Mouse (Mus musculus): Measurements from ENCODE around the gene Dop1a. TPM values are rescaled to one million over a fixed set of nuclear protein-coding genes. Genes with fewer than 3 reads are reported as not detected.

The Dop1a gene
- polyA plus RNA-seq, 1 experiment from 2014 or later: 6.7 TPM

DNA sequence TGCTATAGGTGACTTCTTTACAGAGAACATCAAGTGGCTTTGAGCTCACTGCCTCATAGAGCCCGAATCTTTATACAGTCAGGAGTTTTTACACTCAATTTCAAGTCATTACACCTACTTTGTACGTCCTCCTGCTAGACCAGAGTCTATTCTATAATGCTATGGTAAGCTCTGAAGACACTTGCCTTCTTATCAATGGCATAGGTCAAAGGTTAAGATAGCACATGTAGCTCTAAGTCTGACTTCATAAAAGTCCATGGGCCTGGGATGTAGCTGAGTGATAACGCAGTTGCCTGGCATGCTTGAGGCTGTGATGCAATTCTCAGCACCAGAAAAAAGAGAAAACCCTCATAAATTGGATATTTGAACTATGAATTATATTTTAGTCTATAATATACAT lies 47.4 kb downstream of the Dop1a start:
- no peaks in the 10 kb centered on the region for H3K9me3 ChIP-seq (replicated peaks)
- WGBS: 86% methylated on average over 3 of the region's 3 CpGs
- no peak overlapping the region for H3K4me3 ChIP-seq
- H3K27me3 ChIP-seq (ENCODE audit: low read depth, poor library complexity, severe bottlenecking): no peaks in the 10 kb centered on the region
- DNase-seq (ENCODE audit: low spot score): no peak
- H3K4me1 ChIP-seq: no peaks in the 10 kb centered on the region
- peaks cover 15% of the 10 kb centered on the region for H3K36me3 ChIP-seq
- no peak overlapping the region for H3K27ac ChIP-seq (replicated peaks)

DNA sequence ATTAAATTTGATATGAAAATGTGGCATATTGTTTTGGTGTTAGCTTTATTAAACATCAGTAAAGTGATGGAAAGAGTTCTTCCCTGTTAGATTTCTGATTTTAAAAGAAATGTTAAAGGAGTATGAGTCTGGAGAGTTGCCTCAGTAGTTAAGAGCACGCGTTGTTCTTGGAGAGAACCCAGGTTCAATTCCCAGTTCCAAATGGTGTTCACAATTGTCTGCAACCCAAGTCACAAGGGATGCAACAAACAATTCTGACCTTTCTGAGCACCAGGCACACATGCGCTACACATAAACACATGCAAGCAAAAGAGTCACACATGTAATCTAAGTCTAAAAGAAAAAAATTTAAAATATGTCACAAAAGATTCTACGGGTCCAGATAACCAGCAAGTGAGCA lies 47.8 kb downstream of the Dop1a start:
- WGBS: 95% methylated on average over 4 of the region's 4 CpGs
- DNase-seq (ENCODE audit: low spot score): no peak
- no peaks in the 10 kb centered on the region for H3K27me3 ChIP-seq (ENCODE audit: low read depth, poor library complexity, severe bottlenecking)
- H3K4me3 ChIP-seq: no peak overlapping the region
- no peaks in the 10 kb centered on the region for H3K4me1 ChIP-seq
- no peaks in the 10 kb centered on the region for H3K9me3 ChIP-seq (replicated peaks)
- peaks cover 15% of the 10 kb centered on the region for H3K36me3 ChIP-seq
- H3K27ac ChIP-seq (replicated peaks): no peak overlapping the region

DNA sequence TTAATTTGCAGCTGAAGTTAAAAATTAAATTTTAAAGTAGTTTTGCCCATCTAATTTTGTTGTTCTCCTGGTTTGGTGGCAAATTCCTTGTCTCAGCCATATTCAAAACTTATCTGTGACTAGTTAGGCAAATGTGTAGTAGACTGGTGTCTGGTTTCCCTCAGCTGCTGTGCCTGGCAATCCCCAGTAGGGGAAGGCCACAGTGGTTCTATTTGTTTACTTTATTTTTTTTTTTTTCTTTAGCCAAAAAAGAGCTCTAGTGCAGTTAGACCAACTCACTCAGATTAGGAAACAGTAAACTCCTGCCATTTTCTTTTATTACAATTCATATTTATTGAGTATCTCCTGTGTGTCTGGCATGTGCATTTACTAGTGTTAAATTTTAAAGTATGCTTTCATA lies 55.4 kb downstream of the Dop1a start:
- no peak overlapping the region for H3K27ac ChIP-seq (replicated peaks)
- H3K4me1 ChIP-seq: no peaks in the 10 kb centered on the region
- H3K4me3 ChIP-seq: no peak overlapping the region
- H3K36me3 ChIP-seq: peaks cover 14% of the 10 kb centered on the region; the same call in 1 of the 2 replicates
- DNase-seq (ENCODE audit: low spot score): no peak
- no peaks in the 10 kb centered on the region for H3K27me3 ChIP-seq (ENCODE audit: low read depth, poor library complexity, severe bottlenecking)
- H3K9me3 ChIP-seq (replicated peaks): no peaks in the 10 kb centered on the region

DNA sequence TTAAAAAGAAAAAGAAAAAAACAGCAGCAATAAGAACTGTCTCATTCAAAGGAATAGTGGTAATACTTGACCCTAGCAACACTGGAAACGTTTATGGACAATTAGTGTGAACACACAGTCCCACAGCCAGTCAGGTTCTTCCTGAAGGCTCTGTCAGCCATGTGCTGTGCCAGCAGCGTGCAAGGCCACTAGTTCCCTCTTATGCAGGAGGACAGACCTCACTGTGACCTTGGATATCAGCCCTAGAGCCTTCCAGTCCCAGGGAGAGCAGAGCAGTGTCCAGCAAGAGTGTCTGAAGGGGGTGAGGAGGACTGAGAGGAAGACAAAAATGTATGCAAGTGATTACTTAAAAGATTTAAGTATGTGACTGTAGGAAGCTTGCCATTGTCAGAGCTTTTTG lies 58.6 kb downstream of the Dop1a start:
- Histone ChIP-seq H3K36me3 (peaks cover 10% of the 10 kb centered on the region; the same call in 1 of the 2 replicates), H3K4me1 (no peaks in the 10 kb centered on the region), H3K27ac (replicated peaks) (no peak overlapping the region), H3K4me3 (no peak overlapping the region), H3K9me3 (replicated peaks) (no peaks in the 10 kb centered on the region), H3K27me3 (ENCODE audit: low read depth, poor library complexity, severe bottlenecking) (no peaks in the 10 kb centered on the region)
- DNase-seq (ENCODE audit: low spot score): no peak
- WGBS: 68% methylated on average over 2 of the region's 2 CpGs

DNA sequence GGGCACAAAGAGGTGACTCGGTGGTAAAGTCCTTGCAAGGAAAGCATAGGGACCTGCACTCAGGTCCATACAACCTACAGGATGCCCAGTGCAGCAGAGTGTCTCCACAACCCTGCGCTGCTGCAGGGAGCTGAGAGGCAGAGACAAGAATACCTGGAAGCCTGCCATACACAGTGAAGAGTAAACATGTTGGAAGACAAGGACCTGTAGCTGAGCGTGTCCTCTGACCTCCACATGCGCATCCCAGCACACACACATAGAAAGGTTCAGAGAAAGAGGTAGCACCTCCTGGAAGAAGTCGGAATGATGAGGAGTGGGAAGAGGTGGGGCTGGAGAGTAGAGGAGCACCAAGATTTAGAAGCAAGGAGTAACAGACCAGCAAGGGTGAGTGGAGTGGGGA lies 67.1 kb downstream of the Dop1a start:
- Histone ChIP-seq H3K4me1 (no peaks in the 10 kb centered on the region), H3K9me3 (replicated peaks) (no peaks in the 10 kb centered on the region), H3K27me3 (ENCODE audit: low read depth, poor library complexity, severe bottlenecking) (no peaks in the 10 kb centered on the region), H3K27ac (replicated peaks) (no peak overlapping the region), H3K4me3 (no peak overlapping the region), H3K36me3 (peaks cover 7% of the 10 kb centered on the region)
- no peak for DNase-seq (ENCODE audit: low spot score)
- 90% methylated on average over 5 of the region's 5 CpGs for WGBS

DNA sequence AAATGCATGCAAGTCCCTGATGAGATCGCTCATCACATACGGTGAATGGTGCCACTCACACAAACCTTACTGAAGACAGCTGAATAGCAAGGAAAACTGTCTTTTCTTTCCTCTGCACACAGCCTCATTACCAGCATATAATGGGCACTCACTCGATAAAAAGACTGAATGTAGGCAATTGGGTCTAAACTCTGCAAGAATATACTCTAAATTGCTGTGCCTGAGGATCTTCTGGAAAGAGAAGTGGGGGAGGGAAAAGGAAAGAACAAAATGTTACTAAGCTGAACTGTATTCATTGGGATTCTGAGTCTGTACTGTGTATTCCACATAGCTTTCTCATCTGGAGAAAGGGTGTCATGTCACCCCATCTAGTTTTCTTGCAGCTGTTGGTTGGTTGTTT lies 76.5 kb downstream of the Dop1a start:
- peaks cover 41% of the 10 kb centered on the region for H3K36me3 ChIP-seq
- no peaks in the 10 kb centered on the region for H3K27me3 ChIP-seq (ENCODE audit: low read depth, poor library complexity, severe bottlenecking)
- no peak overlapping the region for H3K27ac ChIP-seq (replicated peaks)
- H3K4me3 ChIP-seq: no peak overlapping the region
- H3K9me3 ChIP-seq (replicated peaks): no peaks in the 10 kb centered on the region
- no peaks in the 10 kb centered on the region for H3K4me1 ChIP-seq
- WGBS: 91% methylated on average over 3 of the region's 3 CpGs
- DNase-seq (ENCODE audit: low spot score): no peak

DNA sequence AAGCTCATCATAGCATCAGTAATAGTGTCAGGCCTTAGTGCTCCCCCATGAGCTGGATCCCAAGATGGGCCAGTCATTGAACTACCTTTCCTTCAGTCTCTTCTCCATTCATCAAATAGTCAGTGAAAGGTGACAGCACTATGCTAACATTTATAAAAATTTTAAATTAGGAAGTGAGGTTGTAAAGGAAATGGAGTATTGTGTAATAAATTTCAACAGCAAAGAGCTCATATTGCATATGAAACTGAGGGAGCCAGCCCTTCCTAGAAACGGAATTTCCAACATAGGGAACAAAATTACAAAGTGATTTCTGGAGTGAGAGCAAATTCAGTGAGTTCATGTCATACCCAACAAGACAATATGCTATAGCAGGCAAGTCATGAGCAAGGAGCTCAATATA lies 77.6 kb downstream of the Dop1a start:
- WGBS: 88% methylated on average over 1 of the region's 1 CpGs
- no peak overlapping the region for H3K27ac ChIP-seq (replicated peaks)

DNA sequence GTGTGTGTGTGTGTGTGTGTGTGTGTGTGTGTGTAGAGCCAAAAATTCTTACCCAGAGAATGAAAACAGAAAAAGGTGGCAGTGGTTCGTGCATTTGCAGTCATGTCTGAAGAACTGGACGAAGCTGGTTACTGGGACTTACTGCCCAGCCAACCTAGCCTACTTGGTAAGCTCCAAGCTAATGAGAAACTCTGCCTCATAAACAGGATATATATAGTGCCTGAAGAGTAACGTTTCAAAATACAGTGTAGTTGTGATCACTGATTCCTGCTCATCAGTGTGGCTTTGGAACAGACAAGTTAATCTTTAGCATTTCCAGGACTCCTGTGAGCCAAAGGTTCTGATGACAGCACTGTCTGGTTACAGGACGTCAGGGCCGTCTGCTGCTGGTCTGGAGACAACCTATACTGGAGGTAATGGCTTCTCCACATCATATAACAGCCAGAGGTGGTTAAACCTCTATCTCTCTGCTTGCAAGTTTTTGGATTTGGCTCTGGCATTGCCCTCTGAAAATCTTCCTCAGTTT lies 82.7 kb downstream of the Dop1a start:
- no peak overlapping the region for H3K4me3 ChIP-seq
- no peak overlapping the region for H3K27ac ChIP-seq (replicated peaks)
- DNase-seq (ENCODE audit: low spot score): no peak
- no peaks in the 10 kb centered on the region for H3K27me3 ChIP-seq (ENCODE audit: low read depth, poor library complexity, severe bottlenecking)
- WGBS: 96% methylated on average over 5 of the region's 5 CpGs
- no peaks in the 10 kb centered on the region for H3K4me1 ChIP-seq
- H3K9me3 ChIP-seq (replicated peaks): no peaks in the 10 kb centered on the region
- H3K36me3 ChIP-seq: peaks cover 54% of the 10 kb centered on the region

More for the DNA sequence above, 77.6 kb downstream of the Dop1a start:
- no peaks in the 10 kb centered on the region for H3K9me3 ChIP-seq (replicated peaks)
- peaks cover 52% of the 10 kb centered on the region for H3K36me3 ChIP-seq
- no peak overlapping the region for H3K4me3 ChIP-seq
- H3K4me1 ChIP-seq: no peaks in the 10 kb centered on the region
- no peaks in the 10 kb centered on the region for H3K27me3 ChIP-seq (ENCODE audit: low read depth, poor library complexity, severe bottlenecking)
- DNase-seq (ENCODE audit: low spot score): no peak

DNA sequence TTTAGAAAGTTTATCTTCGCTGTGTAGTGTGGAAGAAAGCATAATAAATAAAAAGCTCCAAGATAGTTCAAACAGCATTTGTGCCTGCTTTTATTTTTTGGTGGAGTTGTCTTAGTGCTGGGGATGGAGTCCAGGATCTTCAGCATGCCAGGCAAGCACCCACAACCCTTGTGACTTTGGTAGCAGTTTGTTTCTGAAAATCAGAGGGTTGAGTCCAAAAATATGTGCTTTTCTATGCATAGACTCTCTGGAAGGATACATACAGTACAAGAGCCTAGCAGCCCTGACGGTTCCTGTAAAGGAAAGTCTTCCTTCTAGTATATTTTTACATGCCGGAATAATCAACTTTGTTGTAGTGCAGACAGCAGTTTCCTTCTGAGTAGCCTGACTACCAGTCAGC lies 83.8 kb downstream of the Dop1a start:
- no peaks in the 10 kb centered on the region for H3K4me1 ChIP-seq
- peaks cover 63% of the 10 kb centered on the region for H3K36me3 ChIP-seq
- no peaks in the 10 kb centered on the region for H3K9me3 ChIP-seq (replicated peaks)
- no peak overlapping the region for H3K27ac ChIP-seq (replicated peaks)
- no peak overlapping the region for H3K4me3 ChIP-seq
- WGBS: 89% methylated on average over 3 of the region's 3 CpGs
- no peaks in the 10 kb centered on the region for H3K27me3 ChIP-seq (ENCODE audit: low read depth, poor library complexity, severe bottlenecking)
- no peak for DNase-seq (ENCODE audit: low spot score)

DNA sequence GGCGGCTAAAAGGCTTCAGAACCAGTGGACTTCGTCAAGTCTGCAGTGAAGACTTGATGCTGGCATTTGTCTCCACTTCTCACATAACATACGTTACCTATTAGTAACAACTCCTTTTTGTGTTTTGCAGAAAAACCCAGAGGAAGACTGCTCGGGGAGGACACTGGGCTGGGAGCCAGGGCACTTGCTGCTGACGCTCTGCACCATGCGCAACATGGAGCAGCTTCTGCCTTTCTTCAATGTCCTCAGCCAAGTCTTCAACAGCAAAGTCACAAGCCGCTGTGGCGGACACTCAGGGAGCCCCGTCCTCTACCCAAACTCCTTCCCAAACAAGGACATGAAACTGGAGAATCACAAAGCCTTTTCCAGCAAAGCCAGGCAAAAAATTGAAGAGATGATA lies 86.9 kb downstream of the Dop1a start:
- DNase-seq (ENCODE audit: low spot score): no peak
- H3K9me3 ChIP-seq (replicated peaks): no peaks in the 10 kb centered on the region
- H3K27me3 ChIP-seq (ENCODE audit: low read depth, poor library complexity, severe bottlenecking): no peaks in the 10 kb centered on the region
- H3K4me3 ChIP-seq: no peak overlapping the region
- H3K4me1 ChIP-seq: no peaks in the 10 kb centered on the region
- H3K36me3 ChIP-seq: peaks cover 87% of the 10 kb centered on the region
- 96% methylated on average over 9 of the region's 9 CpGs for WGBS
- no peak overlapping the region for H3K27ac ChIP-seq (replicated peaks)

DNA sequence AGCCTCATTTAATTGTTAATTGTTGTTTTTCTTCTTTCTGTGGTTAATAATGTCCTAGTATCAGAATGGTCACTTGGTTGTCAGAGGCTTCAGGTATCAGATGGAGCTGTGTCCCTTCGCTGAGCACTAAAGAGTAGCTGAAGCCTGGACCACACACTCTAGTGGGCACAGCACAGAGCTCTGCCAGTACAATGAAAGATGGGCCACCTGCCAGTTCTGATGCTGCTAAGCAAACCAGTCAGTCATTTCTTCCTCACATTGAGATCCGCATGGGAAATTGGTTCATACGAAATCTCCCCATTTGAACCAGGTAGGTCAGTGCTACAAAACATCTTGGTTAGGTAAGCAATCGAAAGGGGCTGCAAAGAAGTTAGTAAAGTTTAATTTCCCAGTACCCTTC lies 87.7 kb downstream of the Dop1a start:
- DNase-seq (ENCODE audit: low spot score): no peak
- 92% methylated on average over 4 of the region's 4 CpGs for WGBS
- no peaks in the 10 kb centered on the region for H3K27me3 ChIP-seq (ENCODE audit: low read depth, poor library complexity, severe bottlenecking)
- no peak overlapping the region for H3K4me3 ChIP-seq
- no peaks in the 10 kb centered on the region for H3K9me3 ChIP-seq (replicated peaks)
- H3K27ac ChIP-seq (replicated peaks): no peak overlapping the region
- H3K36me3 ChIP-seq: peaks cover 88% of the 10 kb centered on the region
- no peaks in the 10 kb centered on the region for H3K4me1 ChIP-seq

DNA sequence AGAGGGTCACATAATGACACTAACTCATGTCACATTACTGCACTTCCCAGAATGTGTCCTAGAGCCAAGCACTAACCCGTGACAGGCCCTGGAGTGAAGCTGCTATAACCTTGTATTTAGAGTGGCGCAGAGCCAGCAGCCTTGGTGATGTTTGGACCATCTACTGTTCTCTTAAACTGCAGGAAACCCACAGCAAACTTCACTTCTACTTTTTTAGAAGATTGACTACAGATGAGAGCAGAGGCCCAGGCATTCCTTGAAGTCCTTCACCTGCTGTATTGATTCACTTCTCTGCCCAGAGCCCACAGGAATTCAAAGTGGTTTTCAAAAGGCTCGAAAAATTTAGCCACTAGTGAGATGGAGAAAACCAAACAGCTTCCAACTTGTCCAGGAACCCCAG lies 93.6 kb downstream of the Dop1a start:
- 92% methylated on average over 3 of the region's 3 CpGs for WGBS
- Histone ChIP-seq H3K27ac (replicated peaks) (no peak overlapping the region), H3K4me3 (no peak overlapping the region), H3K27me3 (ENCODE audit: low read depth, poor library complexity, severe bottlenecking) (no peaks in the 10 kb centered on the region), H3K36me3 (peaks cover 96% of the 10 kb centered on the region), H3K9me3 (replicated peaks) (no peaks in the 10 kb centered on the region), H3K4me1 (no peaks in the 10 kb centered on the region)
- DNase-seq (ENCODE audit: low spot score): no peak

DNA sequence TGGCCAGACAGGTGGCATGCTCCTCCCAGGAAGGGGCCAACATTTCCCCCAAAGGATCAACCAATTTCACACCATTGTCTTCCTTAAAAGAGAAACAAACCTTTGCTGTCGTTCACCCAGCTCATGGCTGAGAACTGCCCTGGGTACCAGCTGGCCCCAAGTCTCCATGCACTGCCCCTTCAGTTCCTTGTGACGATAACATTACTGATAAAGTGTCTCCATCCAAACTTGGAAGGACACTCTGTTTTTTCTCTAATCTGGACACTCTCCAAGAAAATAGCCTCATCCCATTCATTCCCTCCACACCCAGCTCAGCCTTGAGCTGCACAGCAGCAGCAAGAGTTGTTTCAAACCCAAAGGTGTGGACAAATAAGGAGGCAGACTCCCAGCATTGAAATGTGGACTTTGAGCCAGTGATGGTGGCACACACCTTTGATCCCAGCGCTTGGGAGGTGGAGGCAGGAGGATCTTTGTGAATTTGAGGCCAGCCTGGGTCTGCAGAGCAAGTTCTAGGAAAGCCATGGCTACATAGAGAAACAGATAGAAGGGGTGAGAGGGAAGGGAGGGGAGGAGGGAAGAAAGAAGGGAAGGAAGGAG lies 102.5 kb downstream of the Dop1a start:
- Histone ChIP-seq H3K9me3 (replicated peaks) (no peaks in the 10 kb centered on the region), H3K4me3 (no peak overlapping the region), H3K4me1 (peaks cover 20% of the 10 kb centered on the region), H3K27ac (replicated peaks) (no peak overlapping the region), H3K27me3 (ENCODE audit: low read depth, poor library complexity, severe bottlenecking) (no peaks in the 10 kb centered on the region), H3K36me3 (peaks cover 49% of the 10 kb centered on the region)
- 84% methylated on average over 3 of the region's 3 CpGs for WGBS
- no peak for DNase-seq (ENCODE audit: low spot score)
